Mouse (Mus musculus) liver, embryonic 16.5 days (tissue): ENCODE data around the gene Hfe. TPM values are rescaled to one million over a fixed set of nuclear protein-coding genes. Genes with fewer than 3 reads are reported as not detected.
"Not testable (repeated sequence)": the region's sequence is repeated elsewhere in the genome, so short reads cannot be mapped to it uniquely, and the experiment has no call there.

ENCODE experiments used
- ATAC-seq: fragments of 200-750 bp; cut with Nextera tagmentation; 2 replicates; pipeline ENCODE4 v1.8.0; 2017; ENCODE audit warnings: low read depth, mild to moderate bottlenecking, moderate number of reproducible peaks, moderate library complexity
- H3K27ac ChIP-seq: fragments of 300-500 bp; sonication (generic); 2 replicates; pipeline ENCODE4 v1.5.1; 2014; ENCODE audit warnings: mild to moderate bottlenecking, low read length
- H3K27me3 ChIP-seq: fragments of 300-500 bp; sonication (generic); 2 replicates; pipeline ENCODE4 v1.6.1; 2014; ENCODE audit warnings: low read depth, low read length, mixed read lengths; ENCODE audit not compliant: control insufficient read depth, insufficient read depth
- H3K36me3 ChIP-seq: fragments of 300-500 bp; sonication (generic); 2 replicates; pipeline ENCODE4 v1.6.1; 2014; ENCODE audit warnings: mild to moderate bottlenecking; ENCODE audit not compliant: control insufficient read depth, insufficient read depth
- H3K4me1 ChIP-seq: fragments of 300-500 bp; sonication (generic); 2 replicates; pipeline ENCODE4 v1.6.1; 2014; ENCODE audit warnings: low read depth, low read length, mixed read lengths; ENCODE audit not compliant: control insufficient read depth
- H3K4me2 ChIP-seq: fragments of 300-500 bp; sonication (generic); 2 replicates; pipeline ENCODE4 v1.6.1; 2014; ENCODE audit warnings: low read depth, low read length, mixed read lengths
- H3K4me3 ChIP-seq: fragments of 300-500 bp; sonication (generic); 2 replicates; pipeline ENCODE4 v1.5.1; 2014; ENCODE audit warnings: low read depth, mild to moderate bottlenecking, low read length
- H3K9ac ChIP-seq: fragments of 300-500 bp; sonication (generic); 2 replicates; pipeline ENCODE4 v1.6.1; 2014; ENCODE audit warnings: low read depth, low read length
- H3K9me3 ChIP-seq: fragments of 300-500 bp; sonication (generic); replicated peaks from 2 replicates; pipeline ENCODE4 v1.6.1; 2016; ENCODE audit warnings: low read length; ENCODE audit not compliant: control insufficient read depth
- WGBS: fragments of 180-500 bp; shearing (Covaris S2); extraction: QIAGEN DNeasy Blood & Tissue Kit; methylation state at CpG from one replicate; pipeline ENCODE4 v1.1.7; 2014; ENCODE audit not compliant: insufficient replicate concordance; 5-methylcytosine and 5-hydroxymethylcytosine counted together
- polyA plus RNA-seq: library from polyadenylated mRNA; unstranded; fragments of >200 nt; fragmentation: Nextera tagmentation; extraction: Ambion mirVana; gene quantifications from 2 replicates; pipeline ENCODE4 v1.2.1, GENCODE M21; 2015

Gene Hfe
- polyA plus RNA-seq, 1 experiment from 2014 or later = 16.3 TPM

- Histone ChIP-seq H3K9ac (peak overlapping the region; percentile 77), H3K9me3 (no peaks in the 10 kb centered on the region), H3K27me3 (no peaks in the 10 kb centered on the region), H3K4me2 (peak overlapping the region; percentile 53), H3K36me3 (no peaks in the 10 kb centered on the region), H3K4me3 (peak overlapping the region; percentile 60), H3K4me1 (peaks cover 25% of the 10 kb centered on the region), H3K27ac (peak overlapping the region; percentile 95)
- WGBS = 4% methylated on average over 6 of the region's 6 CpGs
- ATAC-seq = no peak
Measured at GRCm38 (mm10) chr13:23752742-23753172, 42.1 kb upstream of the Hfe start.

- WGBS = 0% methylated on average over 16 of the region's 47 CpGs
- Histone ChIP-seq H3K4me2 (peak within 1 kb of the TSS; percentile 64), H3K9ac (peak within 1 kb of the TSS; percentile 77), H3K4me3 (peak within 1 kb of the TSS; percentile 60), H3K4me1 (peaks cover 29% of the 10 kb centered on the region), H3K27ac (peak within 1 kb of the TSS; percentile 98)
- H3K9me3 ChIP-seq, H3K36me3 ChIP-seq, H3K27me3 ChIP-seq: not testable (repeated sequence)
- peak; percentile 73 for ATAC-seq
Measured at GRCm38 (mm10) chr13:23752067-23752741, 41.5 kb upstream of the Hfe start, which contains the start of gene Hist1h3b. Gene Hist1h3b (plus strand): TSS chr13:23752267.

GRCm38 (mm10) chr13:23751478-23751956, 40.9 kb upstream of the Hfe start:
- peak overlapping the region; percentile 56 for H3K4me3 ChIP-seq
- H3K36me3 ChIP-seq = no peaks in the 10 kb centered on the region
- H3K27me3 ChIP-seq = no peaks in the 10 kb centered on the region
- no peaks in the 10 kb centered on the region for H3K9me3 ChIP-seq
- peaks cover 31% of the 10 kb centered on the region for H3K4me1 ChIP-seq
- ATAC-seq = peak; percentile 5
- H3K4me2 ChIP-seq = peak overlapping the region; percentile 64
- under 1% methylated on average over 11 of the region's 11 CpGs for WGBS
- H3K27ac ChIP-seq = peak overlapping the region; percentile 98
- peak overlapping the region; percentile 73 for H3K9ac ChIP-seq

GRCm38 (mm10) chr13:23750839-23751477, 40.3 kb upstream of the Hfe start, which contains the start of gene Hist1h2ab:
Gene Hist1h2ab (plus strand): TSS chr13:23751126.
- ATAC-seq = peak; percentile 46
- H3K9ac ChIP-seq = peak within 1 kb of the TSS; percentile 73
- H3K4me3 ChIP-seq = peak within 1 kb of the TSS; percentile 56
- H3K4me2 ChIP-seq = peak within 1 kb of the TSS; percentile 64
- peaks cover 31% of the 10 kb centered on the region for H3K4me1 ChIP-seq
- not testable (repeated sequence) for H3K9me3 ChIP-seq, H3K36me3 ChIP-seq, H3K27me3 ChIP-seq
- peak within 1 kb of the TSS; percentile 98 for H3K27ac ChIP-seq
- WGBS = under 1% methylated on average over 31 of the region's 47 CpGs

- no peaks in the 10 kb centered on the region for H3K36me3 ChIP-seq
- H3K4me3 ChIP-seq = no peak overlapping the region
- no peaks in the 10 kb centered on the region for H3K27me3 ChIP-seq
- no peak for ATAC-seq
- H3K4me1 ChIP-seq = peaks cover 26% of the 10 kb centered on the region
- no peak overlapping the region for H3K4me2 ChIP-seq
- no peaks in the 10 kb centered on the region for H3K9me3 ChIP-seq
- H3K9ac ChIP-seq = no peak overlapping the region; the same call in 1 of the 2 replicates
- H3K27ac ChIP-seq = peak overlapping the region; percentile 89
- 82% methylated on average over 5 of the region's 5 CpGs for WGBS
Measured at GRCm38 (mm10) chr13:23749563-23750121, 39.0 kb upstream of the Hfe start.

GRCm38 (mm10) chr13:23747892-23748288, 37.2 kb upstream of the Hfe start:
- 5% methylated on average over 4 of the region's 4 CpGs for WGBS
- peak overlapping the region; percentile 100 for H3K27ac ChIP-seq
- no peaks in the 10 kb centered on the region for H3K36me3 ChIP-seq
- H3K4me3 ChIP-seq = peak overlapping the region; percentile 66
- peaks cover 28% of the 10 kb centered on the region for H3K4me1 ChIP-seq
- no peaks in the 10 kb centered on the region for H3K9me3 ChIP-seq
- peak overlapping the region; percentile 76 for H3K9ac ChIP-seq
- no peak for ATAC-seq
- H3K4me2 ChIP-seq = peak overlapping the region; percentile 76
- H3K27me3 ChIP-seq = no peaks in the 10 kb centered on the region

- Histone ChIP-seq H3K9me3 (no peaks in the 10 kb centered on the region), H3K36me3 (no peaks in the 10 kb centered on the region), H3K27me3 (no peaks in the 10 kb centered on the region), H3K27ac (peak overlapping the region; percentile 100), H3K4me3 (peak overlapping the region; percentile 66), H3K4me1 (peaks cover 29% of the 10 kb centered on the region), H3K4me2 (peak overlapping the region; percentile 76), H3K9ac (peak overlapping the region; percentile 76)
- WGBS = 3% methylated on average over 9 of the region's 13 CpGs
- ATAC-seq = no peak
Measured at GRCm38 (mm10) chr13:23747081-23747891, 36.6 kb upstream of the Hfe start.

- 0% methylated on average over 34 of the region's 58 CpGs for WGBS
- not testable (repeated sequence) for H3K36me3 ChIP-seq, H3K27me3 ChIP-seq, H3K9me3 ChIP-seq
- Histone ChIP-seq H3K4me1 (peaks cover 36% of the 10 kb centered on the region), H3K4me2 (peak within 1 kb of the TSS; percentile 76), H3K27ac (peak within 1 kb of the TSS; percentile 100), H3K4me3 (peak within 1 kb of the TSS; percentile 66), H3K9ac (peak within 1 kb of the TSS; percentile 86)
- peak; percentile 74 for ATAC-seq
Measured at GRCm38 (mm10) chr13:23746201-23747080, 35.8 kb upstream of the Hfe start, which contains the start of gene Hist1h2bb. Gene Hist1h2bb (plus strand): TSS chr13:23746734.
